Mouse (Mus musculus) midbrain, embryonic 16.5 days (tissue): ENCODE data around the gene Cse1l. TPM values are rescaled to one million over a fixed set of nuclear protein-coding genes. Genes with fewer than 3 reads are reported as not detected.

ENCODE experiments used
- ATAC-seq: fragments of 200-750 bp; cut with Nextera tagmentation; 2 replicates; pipeline ENCODE4 v1.8.0; 2017; ENCODE audit warnings: moderate TSS enrichment
- H3K27ac ChIP-seq: fragments of 300-500 bp; sonication (generic); 2 replicates; pipeline ENCODE4 v1.5.1; 2014; ENCODE audit warnings: mild to moderate bottlenecking, low read length, mixed read lengths
- H3K27me3 ChIP-seq: fragments of 300-500 bp; sonication (generic); 2 replicates; pipeline ENCODE4 v1.6.1; 2014; ENCODE audit warnings: low read depth, low read length, mixed read lengths; ENCODE audit not compliant: control insufficient read depth, insufficient read depth
- H3K36me3 ChIP-seq: fragments of 300-500 bp; sonication (generic); 2 replicates; pipeline ENCODE4 v1.6.1; 2014; ENCODE audit warnings: mild to moderate bottlenecking, low read length, moderate library complexity, mixed read lengths; ENCODE audit not compliant: control insufficient read depth, insufficient read depth
- H3K4me1 ChIP-seq: fragments of 300-500 bp; sonication (generic); 2 replicates; pipeline ENCODE4 v1.6.1; 2014; ENCODE audit warnings: mild to moderate bottlenecking, low read length, mixed read lengths; ENCODE audit not compliant: control insufficient read depth, insufficient read depth
- H3K4me2 ChIP-seq: fragments of 300-500 bp; sonication (generic); 2 replicates; pipeline ENCODE4 v1.6.1; 2014; ENCODE audit warnings: mild to moderate bottlenecking, low read length, mixed read lengths
- H3K4me3 ChIP-seq: fragments of 300-500 bp; sonication (generic); 2 replicates; pipeline ENCODE4 v1.5.1; 2014; ENCODE audit warnings: low read depth, mild to moderate bottlenecking, low read length, moderate library complexity, mixed read lengths
- H3K9ac ChIP-seq: fragments of 300-500 bp; sonication (generic); 2 replicates; pipeline ENCODE4 v1.6.1; 2014; ENCODE audit warnings: low read depth, low read length, mixed read lengths
- H3K9me3 ChIP-seq: fragments of 300-500 bp; sonication (generic); replicated peaks from 2 replicates; pipeline ENCODE4 v1.6.1; 2014; ENCODE audit warnings: mild to moderate bottlenecking, low read length, mixed read lengths; ENCODE audit not compliant: control insufficient read depth, poor library complexity, severe bottlenecking
- WGBS: fragments of 180-500 bp; shearing (Covaris S2); extraction: QIAGEN DNeasy Blood & Tissue Kit; methylation state at CpG from one replicate; pipeline ENCODE4 v1.1.7; 2014; 5-methylcytosine and 5-hydroxymethylcytosine counted together
- polyA plus RNA-seq: library from polyadenylated mRNA; unstranded; fragments of >200 nt; fragmentation: Nextera tagmentation; extraction: Ambion mirVana; gene quantifications from 2 replicates; pipeline ENCODE4 v1.2.1, GENCODE M21; 2015

Gene Cse1l
- polyA plus RNA-seq, result 100 and 102 TPM in 2 replicates

- Histone ChIP-seq H3K27ac (peak within 1 kb of the TSS; percentile 98), H3K4me1 (peaks cover 12% of the 10 kb centered on the region), H3K9me3 (no peaks in the 10 kb centered on the region), H3K9ac (peak within 1 kb of the TSS; percentile 85), H3K36me3 (no peaks in the 10 kb centered on the region), H3K4me2 (peak within 1 kb of the TSS; percentile 66), H3K4me3 (peak within 1 kb of the TSS; percentile 63), H3K27me3 (no peaks in the 10 kb centered on the region)
- WGBS, result under 1% methylated on average over 72 of the region's 80 CpGs
- ATAC-seq, result peak; percentile 97
Measured at GRCm38 (mm10) chr2:166905711-166906522, at the start of gene Cse1l. Cse1l (plus strand) TSS chr2:166906040.

DNA sequence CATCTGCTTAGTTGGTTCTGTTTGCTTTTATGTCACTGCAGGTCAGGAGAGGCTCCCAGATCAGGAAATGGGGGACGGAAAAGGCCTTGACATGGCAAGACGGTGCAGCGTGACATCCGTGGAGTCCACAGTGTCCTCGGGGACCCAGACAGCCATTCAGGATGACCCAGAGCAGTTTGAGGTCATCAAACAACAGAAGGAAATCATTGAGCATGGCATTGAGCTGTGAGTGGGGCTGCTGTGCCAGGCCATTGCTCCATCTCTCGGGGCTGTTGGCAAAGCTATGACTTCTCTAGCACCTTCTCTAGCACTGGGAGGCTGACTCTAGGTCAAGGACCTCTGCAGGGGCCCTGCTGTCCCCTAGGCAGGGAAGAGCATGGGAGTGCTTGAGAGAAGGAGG is 49.5 kb upstream of the Cse1l start:
- no peak overlapping the region for H3K4me3 ChIP-seq
- no peaks in the 10 kb centered on the region for H3K27me3 ChIP-seq
- H3K27ac ChIP-seq, result no peak overlapping the region
- 90% methylated on average over 6 of the region's 6 CpGs for WGBS
- H3K9ac ChIP-seq, result no peak overlapping the region
- ATAC-seq, result no peak
- H3K4me1 ChIP-seq, result no peaks in the 10 kb centered on the region
- no peaks in the 10 kb centered on the region for H3K9me3 ChIP-seq
- H3K4me2 ChIP-seq, result no peak overlapping the region
- H3K36me3 ChIP-seq, result peaks cover 36% of the 10 kb centered on the region

- Histone ChIP-seq H3K27ac (no peak overlapping the region), H3K9ac (no peak overlapping the region), H3K4me2 (no peak overlapping the region), H3K4me1 (no peaks in the 10 kb centered on the region), H3K9me3 (no peaks in the 10 kb centered on the region), H3K4me3 (no peak overlapping the region), H3K36me3 (peaks cover 36% of the 10 kb centered on the region), H3K27me3 (no peaks in the 10 kb centered on the region)
- no peak for ATAC-seq
- 88% methylated on average over 2 of the region's 2 CpGs for WGBS
Measured at GRCm38 (mm10) chr2:166857118-166857517, 48.7 kb upstream of the Cse1l start.

GRCm38 (mm10) chr2:166859214-166859613 is 46.6 kb upstream of the Cse1l start:
- no peak overlapping the region for H3K9ac ChIP-seq
- H3K4me1 ChIP-seq, result no peaks in the 10 kb centered on the region
- no peak overlapping the region for H3K4me2 ChIP-seq
- no peak overlapping the region for H3K27ac ChIP-seq
- H3K4me3 ChIP-seq, result no peak overlapping the region
- peaks cover 39% of the 10 kb centered on the region for H3K36me3 ChIP-seq
- no peak for ATAC-seq
- no peaks in the 10 kb centered on the region for H3K9me3 ChIP-seq
- no peaks in the 10 kb centered on the region for H3K27me3 ChIP-seq
- 93% methylated on average over 7 of the region's 7 CpGs for WGBS

DNA sequence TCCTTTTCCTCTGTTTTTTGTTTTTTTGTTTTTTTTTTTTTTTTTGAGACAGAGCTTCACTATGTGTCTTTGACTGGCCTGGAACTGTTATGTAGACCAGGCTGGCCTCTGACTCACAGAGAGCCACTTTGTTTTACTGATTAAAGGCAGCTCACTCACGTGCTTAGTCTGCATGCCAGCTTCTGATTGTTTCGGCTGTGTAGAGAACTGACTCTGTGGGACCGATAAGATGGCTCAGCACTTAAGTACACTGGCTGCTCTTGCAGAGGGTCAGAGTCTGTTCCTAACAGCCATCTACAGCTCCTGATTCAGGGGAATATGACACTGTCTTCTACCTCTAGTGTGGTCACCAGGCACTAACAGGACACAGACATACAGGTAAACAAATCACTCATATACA is 43.3 kb upstream of the Cse1l start:
- no peak overlapping the region for H3K9ac ChIP-seq
- H3K4me2 ChIP-seq, result no peak overlapping the region
- no peak overlapping the region for H3K4me3 ChIP-seq
- H3K27me3 ChIP-seq, result no peaks in the 10 kb centered on the region
- H3K4me1 ChIP-seq, result no peaks in the 10 kb centered on the region
- ATAC-seq, result no peak
- peaks cover 51% of the 10 kb centered on the region for H3K36me3 ChIP-seq
- 67% methylated on average over 3 of the region's 3 CpGs for WGBS
- H3K9me3 ChIP-seq, result no peaks in the 10 kb centered on the region
- no peak overlapping the region for H3K27ac ChIP-seq

GRCm38 (mm10) chr2:166865476-166865875 is 40.4 kb upstream of the Cse1l start:
- Histone ChIP-seq H3K4me3 (no peak overlapping the region), H3K9me3 (no peaks in the 10 kb centered on the region), H3K27me3 (no peaks in the 10 kb centered on the region), H3K27ac (no peak overlapping the region), H3K4me1 (no peaks in the 10 kb centered on the region), H3K36me3 (peaks cover 54% of the 10 kb centered on the region), H3K4me2 (no peak overlapping the region), H3K9ac (no peak overlapping the region)
- WGBS, result 95% methylated on average over 10 of the region's 10 CpGs
- no peak for ATAC-seq

DNA sequence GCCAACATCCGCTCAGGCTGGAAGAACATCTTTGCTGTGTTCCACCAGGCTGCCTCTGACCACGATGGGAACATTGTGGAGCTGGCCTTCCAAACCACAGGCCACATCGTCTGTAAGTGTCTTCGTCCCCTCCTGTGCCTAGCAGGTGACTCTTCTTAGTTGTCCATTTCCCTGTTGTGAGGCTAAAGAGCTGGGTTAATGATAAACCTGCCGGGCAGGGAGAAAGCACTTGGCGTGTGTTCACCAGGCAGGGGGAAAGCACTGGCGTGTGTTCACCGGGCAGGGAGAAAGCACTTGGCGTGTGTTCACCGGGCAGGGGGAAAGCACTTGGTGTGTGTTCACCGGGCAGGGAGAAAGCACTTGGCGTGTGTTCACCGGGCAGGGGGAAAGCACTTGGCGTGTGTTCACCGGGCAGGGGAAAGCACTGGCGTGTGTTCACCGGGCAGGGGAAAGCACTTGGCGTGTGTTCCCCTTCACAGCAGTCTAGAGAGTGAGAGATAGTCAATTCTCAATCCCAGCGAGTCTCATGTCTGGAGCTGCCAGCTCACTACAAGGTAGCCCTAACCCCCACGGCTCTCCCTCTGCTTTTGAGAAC is 35.5 kb upstream of the Cse1l start:
- Histone ChIP-seq H3K27me3 (no peaks in the 10 kb centered on the region), H3K27ac (no peak overlapping the region), H3K4me2 (no peak overlapping the region), H3K9ac (no peak overlapping the region), H3K4me1 (no peaks in the 10 kb centered on the region), H3K4me3 (no peak overlapping the region), H3K9me3 (no peaks in the 10 kb centered on the region), H3K36me3 (peaks cover 31% of the 10 kb centered on the region)
- no peak for ATAC-seq
- 92% methylated on average over 20 of the region's 20 CpGs for WGBS

DNA sequence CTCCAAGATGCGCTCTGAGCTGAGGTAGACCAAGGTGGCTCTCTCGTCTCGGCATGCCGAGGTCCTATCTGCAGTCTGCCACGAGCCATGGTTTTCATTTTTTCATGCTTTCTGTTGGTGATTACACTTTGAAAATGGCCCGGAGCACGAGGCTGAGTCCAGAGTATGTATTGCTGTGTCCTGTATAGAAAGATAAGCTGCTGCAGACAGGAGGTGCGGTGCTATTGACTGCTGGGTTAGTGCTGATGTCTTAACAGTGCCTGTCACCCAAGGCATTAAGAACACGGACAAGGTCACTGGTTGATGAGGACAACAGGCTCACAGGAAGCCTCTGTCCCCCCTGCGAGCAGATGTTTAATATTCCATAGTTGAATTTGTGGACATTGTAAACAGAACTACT is 34.9 kb upstream of the Cse1l start:
- no peak overlapping the region for H3K4me3 ChIP-seq
- H3K9ac ChIP-seq, result no peak overlapping the region
- no peak overlapping the region for H3K27ac ChIP-seq
- peaks cover 29% of the 10 kb centered on the region for H3K36me3 ChIP-seq
- no peaks in the 10 kb centered on the region for H3K9me3 ChIP-seq
- H3K4me2 ChIP-seq, result no peak overlapping the region
- H3K4me1 ChIP-seq, result no peaks in the 10 kb centered on the region
- ATAC-seq, result no peak
- WGBS, result 92% methylated on average over 10 of the region's 10 CpGs
- H3K27me3 ChIP-seq, result no peaks in the 10 kb centered on the region

DNA sequence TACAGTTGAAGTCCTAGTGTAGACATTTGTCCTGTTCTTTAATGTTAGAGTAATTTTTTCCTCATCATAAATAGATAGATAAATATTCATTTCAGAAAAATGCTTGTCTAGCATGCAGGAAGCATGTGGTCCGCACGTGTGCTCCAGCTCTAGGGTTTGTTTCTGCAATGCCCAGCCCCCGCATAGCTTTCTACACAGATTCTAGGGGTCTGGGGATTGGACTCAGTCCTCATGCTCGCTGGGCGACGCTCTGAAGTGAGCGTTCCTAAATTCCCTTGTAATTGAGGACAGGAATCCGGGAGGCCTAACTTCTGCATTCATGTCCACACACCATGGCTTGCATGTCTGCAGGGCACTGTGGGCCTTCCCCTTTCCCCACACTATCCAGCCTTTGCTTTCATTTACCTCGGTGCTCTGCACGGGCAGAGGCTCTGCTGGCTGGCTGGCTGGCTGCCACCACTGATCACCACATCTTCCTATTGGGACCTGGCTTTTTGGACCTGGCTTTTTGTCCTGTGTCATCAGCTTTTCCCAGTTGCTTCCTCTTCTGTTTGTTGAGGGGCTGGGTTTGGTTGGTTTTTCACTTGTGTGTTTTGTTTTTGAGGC is 31.1 kb upstream of the Cse1l start:
- no peaks in the 10 kb centered on the region for H3K9me3 ChIP-seq
- H3K36me3 ChIP-seq, result peaks cover 17% of the 10 kb centered on the region
- ATAC-seq, result no peak
- H3K27me3 ChIP-seq, result no peaks in the 10 kb centered on the region
- 81% methylated on average over 10 of the region's 10 CpGs for WGBS
- H3K4me1 ChIP-seq, result no peaks in the 10 kb centered on the region
- no peak overlapping the region for H3K4me2 ChIP-seq
- no peak overlapping the region for H3K9ac ChIP-seq
- no peak overlapping the region for H3K4me3 ChIP-seq
- H3K27ac ChIP-seq, result no peak overlapping the region
